Mouse (Mus musculus) thymus, postnatal 4 days (tissue): Measurements from ENCODE around the gene Tmem107.

Experiments used
- DNase-seq: peaks from one replicate; pipeline ENCODE4 v3.0.0; 2021

The Tmem107 gene

GRCm38 (mm10) chr11:69059975-69060411 is 10.6 kb upstream of the Tmem107 start:
- DNase-seq = peak; percentile 81

- peak; percentile 61 for DNase-seq
These were observed 10.0 kb upstream of the Tmem107 start for GRCm38 (mm10) chr11:69060448-69061254.

- no peak for DNase-seq
These were observed 9.2 kb upstream of the Tmem107 start for GRCm38 (mm10) chr11:69061255-69061912.

GRCm38 (mm10) chr11:69062194-69062760 is 8.3 kb upstream of the Tmem107 start:
- DNase-seq = peak; percentile 81

- peak; percentile 96 for DNase-seq
These were observed 7.8 kb upstream of the Tmem107 start for GRCm38 (mm10) chr11:69062761-69063224.

- DNase-seq = peak; percentile 93
These were observed 7.0 kb upstream of the Tmem107 start for GRCm38 (mm10) chr11:69063413-69064201.

- DNase-seq = no peak
These were observed 6.1 kb upstream of the Tmem107 start for GRCm38 (mm10) chr11:69064259-69065133.

GRCm38 (mm10) chr11:69065394-69065925 is 5.1 kb upstream of the Tmem107 start:
- no peak for DNase-seq

GRCm38 (mm10) chr11:69066163-69066861 is 4.3 kb upstream of the Tmem107 start:
- DNase-seq = peak; percentile 49

GRCm38 (mm10) chr11:69066956-69067355 is 3.6 kb upstream of the Tmem107 start:
- DNase-seq = peak; percentile 88

GRCm38 (mm10) chr11:69067601-69068000 is 3.0 kb upstream of the Tmem107 start:
- DNase-seq = no peak

- no peak for DNase-seq
These were observed 513 bp upstream of the Tmem107 start for GRCm38 (mm10) chr11:69070093-69070492.

GRCm38 (mm10) chr11:69071262-69071661 is 656 bp downstream of the Tmem107 start:
- no peak for DNase-seq

GRCm38 (mm10) chr11:69072234-69072633 is 1.6 kb downstream of the Tmem107 start:
- no peak for DNase-seq

- DNase-seq = no peak
These were observed 2.1 kb downstream of the Tmem107 start for GRCm38 (mm10) chr11:69072666-69073064.

- peak; percentile 84 for DNase-seq
These were observed 2.7 kb downstream of the Tmem107 start for GRCm38 (mm10) chr11:69073065-69073888.

- no peak for DNase-seq
These were observed 3.6 kb downstream of the Tmem107 start for GRCm38 (mm10) chr11:69073951-69074775.

GRCm38 (mm10) chr11:69074776-69075069 is 4.1 kb downstream of the Tmem107 start:
- no peak for DNase-seq

GRCm38 (mm10) chr11:69075764-69076479 is 5.3 kb downstream of the Tmem107 start:
- no peak for DNase-seq
